Mouse (Mus musculus) G1E (cell line): ENCODE measurements around the gene Rpap3. TPM values are rescaled to one million over a fixed set of nuclear protein-coding genes. Genes with fewer than 3 reads are reported as not detected.
A peak's percentile ranks its signal among the peaks of the same experiment; 100 is the strongest.

Source experiments
- ATAC-seq: 2 replicates; pipeline ENCODE4 v1.8.0; 2016; ENCODE audit warnings: mild to moderate bottlenecking; ENCODE audit not compliant: insufficient number of reproducible peaks, poor library complexity, low FRiP score, severe bottlenecking; ENCODE audit errors: extremely low read depth
- DNase-seq: peaks from one replicate; pipeline ENCODE4 v3.0.0; 2012; ENCODE audit warnings: low spot score
- H3K27me3 ChIP-seq: 2 replicates; pipeline ENCODE4 v1.6.1; 2012; ENCODE audit warnings: mild to moderate bottlenecking, low read length, inconsistent platforms; ENCODE audit not compliant: insufficient read depth
- H3K36me3 ChIP-seq: replicated peaks from 2 replicates; pipeline ENCODE3; 2012; ENCODE audit warnings: mild to moderate bottlenecking, inconsistent platforms
- H3K4me1 ChIP-seq: 2 replicates; pipeline ENCODE4 v1.6.1; 2012; ENCODE audit warnings: low read depth, low read length, inconsistent platforms, mixed read lengths; ENCODE audit not compliant: insufficient read depth
- H3K4me3 ChIP-seq: 2 replicates; pipeline ENCODE4 v1.5.1; 2012; ENCODE audit warnings: low read depth, mild to moderate bottlenecking, inconsistent platforms, low read length, moderate library complexity, mixed read lengths
- H3K9me3 ChIP-seq: replicated peaks from 2 replicates; pipeline ENCODE4 v1.6.1; 2012; ENCODE audit warnings: inconsistent platforms
- CTCF ChIP-seq: IDR thresholded peaks from 2 replicates; pipeline ENCODE4 v1.5.1; 2012; ENCODE audit warnings: low read depth, low read length, inconsistent platforms, mixed read lengths
- GATA1 ChIP-seq: IDR thresholded peaks from 2 replicates; pipeline ENCODE4 v1.6.1; 2012; ENCODE audit warnings: borderline replicate concordance, low read length, inconsistent platforms, mixed read lengths
- GATA2 ChIP-seq: IDR thresholded peaks from 2 replicates; pipeline ENCODE4 v1.6.1; 2012; ENCODE audit warnings: low read depth, low read length, inconsistent platforms, borderline replicate concordance
- POLR2AphosphoS5 ChIP-seq: IDR thresholded peaks from 2 replicates; pipeline ENCODE4 v1.6.1; 2012; ENCODE audit warnings: low read depth, low read length, inconsistent platforms; ENCODE audit not compliant: insufficient replicate concordance
- TAL1 ChIP-seq: conservative IDR thresholded peaks from 2 replicates; pipeline ENCODE4 v1.6.1; 2012; ENCODE audit warnings: low read depth, low read length, inconsistent platforms, mixed read lengths
- polyA plus RNA-seq: library from polyadenylated mRNA; stranded (reverse); fragments of >175 nt; gene quantifications from 2 replicates; pipeline ENCODE4 v1.2.3, GENCODE M21; 2012
- total RNA-seq, 2 experiments: library from RNA; stranded (forward) in 1 of 2; stranded (reverse) in 1 of 2; fragments of 200-1000 nt in 1 of 2; fragments of >200 nt in 1 of 2; fragmentation: Nextera tagmentation in 1 of 2; gene quantifications; 2 replicates each; pipeline ENCODE4 v1.2.3; 2014 to 2017

Gene Rpap3
- total and polyA plus RNA-seq, 3 experiments, result 19.8 to 37.8 (median 21.6) TPM

DNA sequence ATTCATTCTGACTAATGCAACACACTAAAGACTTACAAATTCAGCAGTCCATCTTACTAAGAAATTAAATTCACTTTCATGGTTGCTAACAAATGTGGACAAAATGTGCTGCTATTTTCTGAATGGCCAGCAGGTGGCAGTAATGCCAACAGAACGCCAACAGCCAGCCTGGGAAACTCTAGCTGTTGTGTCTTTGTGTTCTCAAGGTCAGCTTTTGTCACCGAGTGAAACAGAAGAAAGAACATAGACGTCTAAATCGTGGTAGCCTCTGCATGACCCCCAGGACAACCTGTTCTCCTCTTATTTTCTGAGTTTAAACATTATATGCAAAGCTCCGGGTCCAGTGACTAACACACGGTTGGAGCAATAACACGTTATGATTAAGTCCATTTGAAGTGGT lies 38.2 kb downstream of the Rpap3 start:
- H3K27me3 ChIP-seq, result peaks cover 2% of the 10 kb centered on the region; the same call in 1 of the 2 replicates
- peak; percentile 61 for TF ChIP-seq CTCF
- TF ChIP-seq GATA2, result no peak
- H3K36me3 ChIP-seq, result peaks cover 7% of the 10 kb centered on the region
- ATAC-seq (no peak), DNase-seq (peak; percentile 59)
- no peak overlapping the region for H3K4me3 ChIP-seq
- H3K4me1 ChIP-seq, result peaks cover 21% of the 10 kb centered on the region
- H3K9me3 ChIP-seq, result no peaks in the 10 kb centered on the region

DNA sequence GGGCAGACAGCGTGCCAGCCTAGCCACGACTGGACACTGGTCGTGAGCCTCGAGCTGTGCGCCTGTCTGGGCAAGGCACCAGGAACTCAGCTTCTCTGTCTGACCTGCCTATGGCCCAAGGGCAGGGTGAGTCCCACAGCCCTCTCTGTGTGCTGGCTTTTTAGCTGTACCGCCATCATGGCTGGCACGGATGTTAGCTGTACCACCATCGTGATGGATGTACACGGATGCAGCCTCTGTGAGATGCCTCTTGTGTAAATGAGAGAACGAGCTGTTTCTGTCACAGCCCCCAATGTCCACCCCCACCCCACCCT lies 39.2 kb downstream of the Rpap3 start:
- H3K9me3 ChIP-seq, result no peaks in the 10 kb centered on the region
- ATAC-seq, result no peak
- no peaks in the 10 kb centered on the region for H3K36me3 ChIP-seq
- peaks cover 21% of the 10 kb centered on the region for H3K4me1 ChIP-seq
- H3K4me3 ChIP-seq, result no peak overlapping the region
- H3K27me3 ChIP-seq, result peaks cover 2% of the 10 kb centered on the region; the same call in 1 of the 2 replicates
- no peak for DNase-seq
- TF ChIP-seq GATA1 (no peak), GATA2 (no peak), POLR2AphosphoS5 (no peak), CTCF (no peak), TAL1 (no peak)

DNA sequence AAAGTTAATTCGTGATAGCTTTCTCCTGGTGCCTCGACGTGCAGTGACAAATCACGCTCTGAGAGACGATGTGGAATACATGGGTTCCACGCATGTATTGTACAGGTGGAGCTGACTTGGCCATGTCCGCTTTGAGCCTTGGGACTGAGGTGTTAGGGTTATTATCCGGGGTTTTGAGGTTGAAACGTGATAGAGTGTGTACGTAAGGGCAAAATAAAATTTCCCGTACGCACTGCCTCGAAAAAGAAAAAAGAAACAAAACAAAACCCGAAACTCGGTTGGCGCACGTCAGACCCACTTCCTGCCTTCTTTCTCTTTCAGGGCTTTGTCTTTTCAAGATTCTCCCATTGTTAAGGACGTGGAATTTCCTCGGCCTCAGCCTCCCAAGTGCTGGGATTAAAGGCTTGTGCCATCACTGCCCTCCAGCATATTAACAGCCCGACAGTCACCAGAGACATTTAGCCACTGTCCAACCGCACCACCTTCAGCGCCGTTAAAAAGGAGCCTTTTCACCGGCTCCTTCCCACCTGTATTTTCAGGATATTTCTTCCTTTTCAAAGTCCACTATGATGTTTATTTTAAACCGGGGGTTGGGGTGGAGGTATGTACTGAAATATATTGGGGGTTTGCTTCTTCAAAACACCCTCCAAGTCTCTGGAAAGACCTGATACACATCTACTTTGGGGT lies 39.7 kb downstream of the Rpap3 start:
- Histone ChIP-seq H3K4me1 (peaks cover 21% of the 10 kb centered on the region), H3K9me3 (no peaks in the 10 kb centered on the region), H3K4me3 (no peak overlapping the region), H3K27me3 (peaks cover 2% of the 10 kb centered on the region), H3K36me3 (no peaks in the 10 kb centered on the region)
- no peak for ATAC-seq
- DNase-seq, result no peak
- TF ChIP-seq GATA2 (no peak), POLR2AphosphoS5 (no peak)

DNA sequence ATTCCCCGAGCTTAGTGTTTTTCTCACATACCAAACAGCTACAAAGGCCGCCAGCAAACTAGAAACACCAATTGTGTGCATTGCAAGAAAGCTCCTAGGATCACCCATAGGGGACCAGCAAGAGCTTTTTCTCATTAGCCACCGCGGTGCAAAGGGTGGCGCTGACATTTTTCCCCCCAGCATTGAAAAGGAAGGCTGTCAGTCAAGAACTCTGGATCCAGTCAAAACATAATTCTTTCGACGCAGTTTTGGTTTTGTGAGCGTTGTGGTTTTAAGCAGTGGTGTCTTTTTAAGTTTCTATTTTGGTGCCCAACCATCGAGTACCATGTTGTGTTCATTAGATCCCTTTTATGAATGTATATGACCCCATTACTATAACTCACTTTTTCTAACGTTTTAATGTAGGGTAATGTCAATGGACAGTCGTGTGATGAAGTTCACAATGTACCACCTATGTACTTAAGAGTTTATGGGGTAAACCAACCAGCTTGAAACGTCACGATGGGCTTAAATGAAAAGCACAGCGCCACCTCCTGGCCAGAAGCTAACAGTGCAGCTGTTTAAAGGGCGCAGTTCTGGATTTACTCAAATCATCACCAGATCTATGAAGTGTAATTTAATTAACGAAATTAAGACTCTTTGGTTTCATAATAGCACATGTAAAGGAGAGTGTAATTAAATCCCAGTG lies 40.5 kb downstream of the Rpap3 start:
- Histone ChIP-seq H3K4me1 (peaks cover 21% of the 10 kb centered on the region), H3K36me3 (no peaks in the 10 kb centered on the region), H3K4me3 (no peak overlapping the region), H3K27me3 (peaks cover 2% of the 10 kb centered on the region), H3K9me3 (no peaks in the 10 kb centered on the region)
- TF ChIP-seq GATA1 (no peak), CTCF (peak; percentile 61)
- ATAC-seq (no peak), DNase-seq (no peak)

DNA sequence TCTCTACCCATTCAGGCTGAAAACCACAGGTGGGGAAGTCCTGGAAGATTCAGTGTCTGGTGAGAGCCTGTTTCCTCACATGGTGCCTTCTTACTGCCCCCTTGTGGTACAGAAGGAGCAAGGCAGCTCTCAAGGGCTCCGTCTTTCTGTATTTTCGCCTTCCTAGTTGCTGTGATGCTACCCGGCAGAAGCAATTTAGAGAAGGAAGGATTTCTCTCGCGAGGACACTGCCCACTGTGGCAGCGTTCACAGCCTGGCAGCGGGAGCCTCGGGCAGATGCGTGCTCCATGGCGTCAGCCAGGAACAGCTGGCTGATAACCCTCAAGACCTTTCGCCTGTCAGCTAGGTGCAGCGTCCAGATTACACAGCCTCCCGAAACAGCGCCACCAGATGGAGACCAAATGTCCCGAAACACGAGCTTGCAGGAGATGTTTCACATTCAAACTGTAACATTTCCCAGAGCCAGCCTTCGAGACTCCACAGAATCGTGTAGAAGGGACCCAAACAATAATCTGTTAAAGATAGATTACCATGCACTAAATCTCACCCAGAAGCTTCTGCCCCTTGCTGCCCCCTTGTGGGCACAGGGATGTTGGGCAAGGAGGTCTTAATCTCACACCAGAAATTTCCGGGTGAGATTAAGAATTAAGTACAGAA lies 41.7 kb downstream of the Rpap3 start:
- Histone ChIP-seq H3K4me1 (peaks cover 21% of the 10 kb centered on the region), H3K9me3 (no peaks in the 10 kb centered on the region), H3K36me3 (no peaks in the 10 kb centered on the region), H3K27me3 (peaks cover 2% of the 10 kb centered on the region), H3K4me3 (peak overlapping the region; percentile 67; the same call in 1 of the 2 replicates)
- TF ChIP-seq CTCF (peak; percentile 73), GATA2 (no peak)
- peak; percentile 57 for DNase-seq
- peak; percentile 71 for ATAC-seq

DNA sequence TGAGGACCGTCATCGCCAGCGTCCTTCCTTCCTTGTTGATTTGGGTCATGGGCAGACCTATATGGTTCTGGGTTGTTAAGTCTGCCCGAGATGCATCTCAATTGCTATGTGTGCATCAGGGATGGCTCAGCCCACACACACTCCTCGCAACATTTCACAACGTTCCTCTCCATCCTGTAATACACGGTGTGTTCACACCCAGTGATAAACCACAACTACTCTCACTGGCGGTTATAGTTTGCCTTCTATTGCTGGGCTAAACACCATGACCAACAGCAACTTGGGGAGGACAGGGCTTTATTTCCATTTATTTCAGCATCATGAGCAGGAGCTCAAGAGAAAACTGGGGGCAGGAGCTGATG lies 46.9 kb downstream of the Rpap3 start:
- Histone ChIP-seq H3K4me1 (peaks cover 3% of the 10 kb centered on the region), H3K27me3 (peaks cover 2% of the 10 kb centered on the region; the same call in 1 of the 2 replicates), H3K9me3 (no peaks in the 10 kb centered on the region), H3K4me3 (no peak overlapping the region), H3K36me3 (no peaks in the 10 kb centered on the region)
- TF ChIP-seq TAL1, result no peak
- TF ChIP-seq GATA2, result no peak
- no peak for TF ChIP-seq POLR2AphosphoS5
- no peak for TF ChIP-seq CTCF
- TF ChIP-seq GATA1, result no peak
- ATAC-seq, result no peak
- no peak for DNase-seq
